Comparison of ENCODE assay signal across 18 mouse cellular contexts in the genomic region with DNA sequence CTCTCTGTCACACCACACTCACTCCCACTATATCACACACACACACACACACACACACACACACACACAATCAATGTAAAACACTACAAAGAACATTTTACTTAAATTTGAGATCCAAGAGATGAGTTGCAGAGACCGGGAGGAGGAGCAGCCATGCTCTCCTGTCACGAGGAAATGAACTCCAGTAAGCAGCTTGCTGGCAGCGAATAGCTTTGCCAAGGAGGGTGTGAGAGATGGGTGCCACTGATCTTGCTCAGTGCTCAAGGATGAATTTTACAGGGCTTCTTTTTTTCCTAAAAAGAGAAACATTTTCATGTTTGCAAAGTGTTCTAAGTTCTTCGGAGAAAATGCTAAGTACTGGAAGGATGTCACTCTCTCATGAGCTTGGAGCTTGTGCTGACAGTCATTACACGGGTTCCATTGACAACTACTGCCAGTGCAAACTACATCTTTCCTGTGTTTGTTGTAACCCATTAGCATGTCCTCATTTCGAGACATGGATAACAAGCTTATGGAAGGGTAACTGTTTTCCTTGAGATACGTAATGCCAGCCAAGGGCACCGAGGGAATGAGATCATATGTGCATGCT.
"Had no signal": no experiment of that assay in that cellular context is flagged by ENCODE, and none has a peak within 500 bp of the region (broad histone marks: within the 10 kb centered on the region; RNA-seq: fewer than 3 reads in every experiment).

No protein-coding gene starts in this region.

- H3K27me3 ChIP-seq: limb, embryonic 12.5 days; limb, embryonic 15.5 days; neural tube, embryonic 12.5 days had no signal

- ATAC-seq: liver, postnatal 0 days; lung, postnatal 0 days had no signal

- H3K9ac ChIP-seq: limb, embryonic 12.5 days; limb, embryonic 15.5 days; liver, embryonic 14.5 days; liver, postnatal 0 days; lung, embryonic 14.5 days; neural tube, embryonic 12.5 days had no signal

- H3K9me3 ChIP-seq: limb, embryonic 12.5 days; limb, embryonic 15.5 days; neural tube, embryonic 12.5 days had no signal

- H3K27ac ChIP-seq: left cerebral cortex, adult 2 months; limb, embryonic 12.5 days; limb, embryonic 15.5 days; liver, embryonic 14.5 days; neural tube, embryonic 12.5 days had no signal

- DNase-seq: kidney, adult 18-20 months; kidney, adult 9 months; kidney, postnatal 14 days; kidney, postnatal 4 days; liver, postnatal 0 days; lung, embryonic 14.5 days; lung, postnatal 36 days; midbrain, embryonic 14.5 days; thymus, adult 18-20 months; thymus, postnatal 36 days had no signal

- H3K4me2 ChIP-seq: limb, embryonic 12.5 days; limb, embryonic 15.5 days; liver, embryonic 11.5 days; lung, embryonic 14.5 days; midbrain, embryonic 11.5 days; neural tube, embryonic 12.5 days had no signal

- H3K4me1 ChIP-seq: limb, embryonic 12.5 days; limb, embryonic 15.5 days; neural tube, embryonic 12.5 days had no signal

- H3K36me3 ChIP-seq: limb, embryonic 12.5 days; limb, embryonic 15.5 days; neural tube, embryonic 12.5 days had no signal

- H3K4me3 ChIP-seq: left cerebral cortex, adult 2 months; limb, embryonic 12.5 days; limb, embryonic 15.5 days; neural tube, embryonic 12.5 days had no signal
